Mouse (Mus musculus) urinary bladder, postnatal 36 days (tissue): Measurements from ENCODE around the gene Gm17535.
"Not testable (repeated sequence)": the region's sequence is repeated elsewhere in the genome, so short reads cannot be mapped to it uniquely, and the experiment has no call there.

ENCODE experiments used
- DNase-seq, 2 experiments: peaks; one replicate each; pipeline ENCODE4 v3.0.0; 2022; ENCODE audit warnings: low spot score in 2 of 2, mixed read lengths in 1 of 2

Gene Gm17535

GRCm38 (mm10) chr9:3024912-3025467 lies 9.4 kb upstream of the Gm17535 start, which contains the start of gene Gm10717:
Gm10717 (plus strand) TSS chr9:3025417.
- peak; percentile 51 to 53 for DNase-seq

- DNase-seq: peak; percentile 67 to 85
These were observed 8.7 kb upstream of the Gm17535 start for GRCm38 (mm10) chr9:3025653-3026052.

GRCm38 (mm10) chr9:3026136-3026535 lies 8.3 kb upstream of the Gm17535 start:
- DNase-seq: not testable (repeated sequence)

GRCm38 (mm10) chr9:3026741-3027140 lies 7.7 kb upstream of the Gm17535 start:
- DNase-seq: not testable (repeated sequence)

- DNase-seq: not testable (repeated sequence)
These were observed 7.2 kb upstream of the Gm17535 start for GRCm38 (mm10) chr9:3027200-3027599.

GRCm38 (mm10) chr9:3029276-3030000 lies 5.0 kb upstream of the Gm17535 start:
- peak; percentile 9 to 25 for DNase-seq

GRCm38 (mm10) chr9:3030677-3031318 lies 3.6 kb upstream of the Gm17535 start:
- not testable (repeated sequence) for DNase-seq

GRCm38 (mm10) chr9:3036577-3036976 lies 2.2 kb downstream of the Gm17535 start, which contains the start of gene Gm10715:
Gm10715 (plus strand) TSS chr9:3036877.
- DNase-seq: not testable (repeated sequence)

GRCm38 (mm10) chr9:3038161-3038560 lies 3.8 kb downstream of the Gm17535 start:
- not testable (repeated sequence) for DNase-seq
